Mouse (Mus musculus) right cerebral cortex, postnatal 10 days (tissue): ENCODE measurements around the gene Gdf5.
"Not testable (repeated sequence)": the region's sequence is repeated elsewhere in the genome, so short reads cannot be mapped to it uniquely, and the experiment has no call there.

Experiments
- DNase-seq, 2 experiments: peaks; one replicate each; pipeline ENCODE4 v3.0.0; 2021; ENCODE audit warnings: low spot score in 2 of 2

Gene Gdf5

DNA sequence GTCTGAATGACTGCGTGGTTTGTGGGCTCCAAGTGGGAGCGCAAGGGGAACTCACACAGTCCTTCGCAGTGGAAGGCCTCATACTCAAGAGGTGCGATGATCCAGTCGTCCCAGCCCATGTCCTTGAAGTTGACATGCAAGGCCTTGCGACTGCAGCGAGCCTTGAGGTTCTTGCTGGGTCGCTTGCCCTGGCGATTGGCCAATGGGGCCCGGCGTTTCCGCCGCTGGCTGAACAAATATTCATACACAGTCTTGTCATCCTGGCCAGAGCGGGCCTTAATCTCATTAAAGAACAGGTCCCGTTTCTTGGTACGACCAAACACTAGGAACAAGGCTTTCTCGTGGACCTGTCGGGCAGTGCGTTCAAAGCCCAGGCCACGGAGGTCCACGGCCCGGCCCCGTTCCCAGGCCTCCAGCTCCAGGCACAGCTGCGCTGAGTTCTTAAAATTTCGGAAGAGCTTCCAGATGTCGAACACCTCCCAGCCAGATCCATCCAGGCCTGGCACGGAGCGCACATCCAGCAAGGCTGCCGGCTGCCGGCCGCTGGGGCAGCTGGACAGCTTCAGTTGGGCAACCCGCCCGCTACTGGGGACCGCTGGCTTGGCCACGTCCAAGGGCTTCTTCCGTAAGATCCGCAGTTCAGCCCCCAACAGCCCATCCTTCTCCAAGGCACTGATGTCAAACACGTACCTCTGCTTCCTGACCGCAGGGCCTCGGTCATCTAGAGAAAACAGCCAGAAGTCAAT, 3.3 kb downstream of the Gdf5 start:
- DNase-seq, result no peak

DNA sequence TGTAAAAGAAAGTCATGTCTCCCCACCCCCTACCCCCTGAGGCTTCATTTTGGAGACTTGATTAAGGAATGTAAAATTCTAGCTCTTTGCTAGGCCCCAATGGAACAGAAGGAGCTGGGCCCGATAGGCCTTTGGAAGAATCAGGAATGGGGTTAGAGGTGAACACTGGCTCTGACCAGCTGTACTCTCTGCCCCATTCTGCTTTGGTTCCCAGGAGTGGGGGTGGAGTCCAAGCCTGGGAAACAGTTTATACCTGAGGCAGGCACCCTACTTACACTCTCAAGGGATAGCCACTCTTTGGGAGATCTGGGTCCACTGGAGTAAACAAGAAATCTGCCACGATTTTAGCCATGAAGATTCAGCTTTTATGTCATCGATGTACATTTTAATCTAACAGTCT, 4.5 kb downstream of the Gdf5 start, which contains the start of gene Gm15557:
Gm15557 (plus strand) TSS at position 48 of the 400 bp plus-strand sequence.
- DNase-seq, result no peak

DNA sequence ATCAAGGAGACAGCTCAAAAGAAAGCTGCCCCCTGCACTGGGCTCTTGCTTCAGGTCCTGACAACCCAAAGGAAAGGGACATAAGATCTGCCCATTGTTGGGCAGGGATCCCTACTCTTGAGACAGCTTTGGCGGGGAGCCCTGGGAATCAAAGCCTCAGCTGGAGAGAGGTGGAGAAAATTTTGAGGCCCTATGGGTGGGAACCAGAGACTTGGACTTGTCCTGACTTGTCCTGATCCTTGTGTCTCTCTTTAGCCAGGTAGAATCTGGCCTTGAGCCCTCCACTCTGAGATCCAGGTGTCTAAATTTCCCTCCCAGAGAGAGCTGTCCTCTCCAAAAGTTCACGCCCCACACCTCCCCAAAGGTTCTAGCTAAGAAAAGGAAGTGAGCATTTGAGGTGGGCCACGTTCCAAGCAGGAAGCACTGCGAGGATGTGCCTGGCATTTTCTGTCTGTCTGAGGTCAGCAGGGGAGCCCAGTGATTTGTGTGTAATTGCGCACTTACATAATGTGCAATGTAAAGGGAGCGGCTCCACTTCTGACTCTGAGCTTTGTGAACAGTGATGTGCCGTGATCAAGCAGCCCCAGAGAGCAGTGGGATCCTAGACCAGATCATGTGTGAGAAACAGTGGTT, 5.2 kb downstream of the Gdf5 start:
- no peak for DNase-seq

DNA sequence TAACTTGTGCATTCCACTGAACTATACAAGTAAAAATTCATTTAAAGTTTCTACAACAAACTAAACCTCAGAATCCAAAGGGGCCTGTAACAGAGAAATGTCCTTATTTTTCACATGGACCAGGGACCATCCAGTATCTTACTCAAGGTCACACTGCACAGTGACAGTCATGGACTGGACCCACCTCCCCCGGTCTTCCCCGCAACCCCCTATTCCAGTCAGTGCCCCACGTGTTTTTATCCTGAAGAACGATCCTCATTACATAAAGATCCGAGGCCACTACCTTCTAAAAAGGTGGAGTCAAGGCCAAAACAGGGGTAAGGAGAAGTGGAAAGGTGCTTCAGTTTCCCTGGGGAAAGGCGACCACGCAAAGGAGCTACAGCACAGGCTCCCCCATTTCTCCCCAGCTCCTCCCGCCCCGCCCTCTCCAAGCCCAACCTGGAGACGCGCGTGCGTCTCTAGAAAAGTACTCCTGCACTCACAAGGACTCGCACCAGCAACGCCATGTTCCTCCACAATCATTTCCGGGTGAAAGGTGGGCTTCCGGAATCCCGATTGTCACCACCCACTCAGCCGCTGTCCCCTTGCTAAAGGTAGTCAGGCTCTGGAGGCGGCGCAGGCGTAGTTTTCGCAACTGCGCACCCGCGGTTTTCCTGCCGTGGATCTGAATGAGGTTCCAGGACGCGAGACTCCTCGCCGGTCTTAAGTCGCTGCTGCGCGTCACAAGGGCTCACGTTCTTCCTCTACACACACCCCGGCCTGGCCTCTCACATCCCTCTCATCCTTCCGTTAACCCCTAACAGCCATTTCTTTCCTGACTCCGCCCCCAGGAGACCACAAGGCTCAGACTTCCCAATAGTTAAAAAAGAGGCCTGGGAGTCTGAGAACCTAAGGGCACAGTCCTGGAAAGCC, 15.4 kb downstream of the Gdf5 start, which contains the start of gene Uqcc1:
Uqcc1 (minus strand) TSS at position 780 of the 912 bp plus-strand sequence.
- peak; percentile 97 to 98 for DNase-seq

DNA sequence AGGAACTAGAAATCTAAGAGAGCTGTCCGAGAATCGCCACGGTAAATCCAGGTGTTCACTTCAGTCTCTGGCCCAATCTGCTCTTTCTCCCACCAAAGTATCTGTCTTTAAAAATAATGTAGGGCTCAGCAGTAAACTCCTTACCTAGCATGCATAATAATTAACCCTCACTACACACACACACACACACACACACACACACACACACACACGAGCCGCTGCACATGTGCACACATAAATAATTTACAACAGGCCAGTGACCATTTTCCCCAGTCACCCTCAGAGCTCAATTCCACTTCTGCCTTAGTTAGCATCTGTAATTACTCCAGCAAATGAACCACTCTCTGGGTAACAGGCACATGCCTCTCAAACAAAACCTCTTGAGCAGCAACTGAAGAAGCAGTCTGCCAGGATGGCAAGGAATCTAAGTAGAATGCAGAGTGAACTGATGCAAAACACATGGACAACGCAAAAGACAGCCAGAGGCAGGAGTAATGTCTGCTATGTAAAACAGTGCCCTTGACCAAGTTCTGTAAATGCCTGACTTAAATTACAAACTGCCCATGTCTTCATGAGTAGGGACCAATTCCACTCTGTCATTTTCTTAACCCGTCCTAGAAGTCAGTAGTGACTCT, 16.3 kb downstream of the Gdf5 start:
- no peak for DNase-seq

DNA sequence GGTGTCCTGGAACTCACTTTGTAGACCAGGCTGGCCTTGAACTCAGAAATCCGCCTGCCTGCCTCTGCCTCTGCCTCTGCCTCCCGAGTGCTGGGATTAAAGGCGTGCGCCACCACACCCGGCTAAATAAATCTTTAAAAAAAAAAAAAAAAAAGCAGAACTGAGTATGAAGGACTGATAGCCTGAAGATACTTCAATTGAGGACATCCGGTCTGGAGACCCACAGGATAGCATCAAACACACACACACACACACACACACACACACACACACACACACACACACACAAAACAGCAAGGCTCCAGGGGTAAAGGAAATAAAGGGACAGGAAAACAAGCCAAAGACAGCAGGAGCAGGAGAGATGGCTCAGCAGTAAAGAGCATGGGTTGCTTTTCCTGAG, 20.0 kb downstream of the Gdf5 start:
- not testable (repeated sequence) for DNase-seq

DNA sequence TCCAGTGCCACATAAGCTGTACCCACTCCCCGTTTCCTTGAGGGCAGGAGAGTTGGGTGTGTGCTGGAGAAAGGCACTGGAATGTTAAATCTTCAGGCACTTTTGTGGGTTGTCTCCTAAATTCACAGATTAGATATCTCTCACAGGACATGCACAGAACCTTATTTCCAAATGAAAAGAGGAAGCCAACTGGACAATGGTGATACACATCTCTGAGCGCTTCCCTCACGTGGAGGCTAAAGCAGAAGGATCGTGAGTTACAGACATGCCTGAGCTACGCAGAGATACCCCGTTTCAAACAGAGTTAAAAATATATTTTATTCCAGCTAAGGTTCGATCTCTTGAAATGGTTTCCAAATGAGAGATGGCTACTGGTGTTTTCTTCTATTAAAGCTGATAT, 22.0 kb downstream of the Gdf5 start:
- DNase-seq, result no peak

DNA sequence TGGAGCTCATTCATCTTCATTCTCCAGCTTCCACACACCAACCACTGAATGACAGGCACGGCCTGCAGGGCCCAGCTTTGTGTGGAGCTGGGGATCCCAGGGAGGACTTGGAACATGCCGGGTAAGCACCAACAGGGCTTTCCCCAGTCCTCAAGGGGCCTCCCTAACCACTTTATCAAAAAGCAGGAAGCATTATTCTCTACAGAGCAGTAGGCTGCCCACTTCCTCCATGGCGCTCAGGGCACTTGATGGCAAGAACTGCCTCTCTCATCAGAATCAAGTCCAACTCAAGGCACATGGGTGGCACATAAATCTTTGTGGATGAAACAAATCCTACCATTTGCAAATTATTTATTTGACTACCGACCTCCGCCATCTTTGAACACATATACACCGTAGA, 30.5 kb downstream of the Gdf5 start:
- DNase-seq, result no peak

DNA sequence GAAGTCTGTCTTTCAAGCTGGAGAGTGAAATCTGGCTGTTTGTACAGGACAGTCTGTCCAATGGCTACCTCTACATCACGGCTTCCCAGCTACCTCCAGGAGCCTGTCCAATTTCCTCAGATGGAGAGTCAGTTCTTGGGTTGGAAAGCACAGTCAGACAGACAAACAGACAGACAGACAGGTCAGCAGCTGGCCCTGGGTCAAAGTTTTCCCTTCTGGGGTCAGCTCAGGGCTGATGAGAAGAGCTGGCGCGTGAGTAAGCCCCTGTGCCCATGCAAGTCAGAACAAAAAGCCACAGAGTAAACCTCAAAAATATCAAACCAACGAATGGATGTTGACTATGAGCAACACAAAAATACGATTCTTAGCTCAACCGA, 41.5 kb downstream of the Gdf5 start:
- DNase-seq, result no peak

DNA sequence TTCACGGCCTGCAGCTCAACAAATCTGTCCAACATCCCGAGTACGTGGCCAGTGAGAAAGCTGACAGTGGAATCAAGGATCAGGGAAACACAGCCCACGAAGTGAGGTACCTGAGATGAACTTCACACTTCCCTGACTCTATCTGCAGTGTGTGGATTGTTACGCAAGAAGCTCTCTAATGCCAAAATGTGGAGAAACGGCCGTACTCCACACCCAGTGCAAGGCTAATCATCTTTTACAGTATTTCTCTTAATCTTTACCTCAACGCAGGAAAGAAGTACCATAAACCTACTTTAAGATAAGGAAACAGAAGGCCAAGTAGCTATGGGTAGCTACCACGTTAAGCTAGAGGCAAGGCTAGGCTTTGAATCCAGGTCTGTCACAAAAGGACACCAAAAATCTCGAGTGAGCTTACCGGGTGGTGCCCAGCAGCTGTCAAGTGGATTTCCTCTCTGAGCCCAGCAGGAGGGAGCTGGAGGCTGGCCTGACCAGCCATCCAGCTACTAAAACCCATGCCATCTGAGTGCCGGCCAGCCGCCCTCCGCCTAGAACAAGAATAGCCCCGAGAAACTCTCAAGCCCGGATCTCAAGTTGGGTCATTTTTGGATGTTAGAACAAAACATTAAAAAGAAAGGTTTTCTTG, 42.1 kb downstream of the Gdf5 start:
- DNase-seq, result peak; percentile 42 to 51

DNA sequence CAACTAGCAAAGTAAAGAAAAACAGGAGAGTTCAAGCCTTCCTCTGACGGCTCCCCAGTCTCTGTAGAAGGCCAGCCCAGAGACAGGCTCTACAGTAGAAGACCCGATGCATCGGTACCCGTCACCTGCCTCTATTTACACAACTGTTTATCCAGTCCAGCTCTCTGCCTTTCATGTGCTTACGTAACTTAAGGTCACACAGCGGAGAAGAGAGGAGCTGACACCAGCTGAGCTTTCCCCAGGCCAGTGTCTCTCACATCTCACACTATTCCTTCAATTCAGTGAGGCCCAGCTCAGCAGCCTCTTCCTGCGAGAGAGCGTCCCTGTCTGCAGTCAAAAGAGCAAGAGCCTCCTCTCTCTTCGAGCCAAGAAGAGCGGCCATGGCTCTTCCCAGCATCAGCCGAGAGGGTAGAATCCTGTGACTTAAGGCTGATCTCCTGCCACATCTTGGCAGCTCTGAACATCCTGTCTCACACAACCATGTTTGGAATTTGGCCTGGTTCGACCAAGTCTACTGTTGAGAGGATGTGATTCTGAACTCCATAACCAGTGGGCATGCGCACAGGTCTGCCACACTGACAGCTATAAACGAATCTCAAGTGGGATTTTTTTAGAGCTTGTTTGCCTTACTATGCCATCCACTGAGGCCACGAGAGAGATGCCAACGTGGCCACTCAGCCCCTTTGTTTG, 50.0 kb downstream of the Gdf5 start:
- no peak for DNase-seq

DNA sequence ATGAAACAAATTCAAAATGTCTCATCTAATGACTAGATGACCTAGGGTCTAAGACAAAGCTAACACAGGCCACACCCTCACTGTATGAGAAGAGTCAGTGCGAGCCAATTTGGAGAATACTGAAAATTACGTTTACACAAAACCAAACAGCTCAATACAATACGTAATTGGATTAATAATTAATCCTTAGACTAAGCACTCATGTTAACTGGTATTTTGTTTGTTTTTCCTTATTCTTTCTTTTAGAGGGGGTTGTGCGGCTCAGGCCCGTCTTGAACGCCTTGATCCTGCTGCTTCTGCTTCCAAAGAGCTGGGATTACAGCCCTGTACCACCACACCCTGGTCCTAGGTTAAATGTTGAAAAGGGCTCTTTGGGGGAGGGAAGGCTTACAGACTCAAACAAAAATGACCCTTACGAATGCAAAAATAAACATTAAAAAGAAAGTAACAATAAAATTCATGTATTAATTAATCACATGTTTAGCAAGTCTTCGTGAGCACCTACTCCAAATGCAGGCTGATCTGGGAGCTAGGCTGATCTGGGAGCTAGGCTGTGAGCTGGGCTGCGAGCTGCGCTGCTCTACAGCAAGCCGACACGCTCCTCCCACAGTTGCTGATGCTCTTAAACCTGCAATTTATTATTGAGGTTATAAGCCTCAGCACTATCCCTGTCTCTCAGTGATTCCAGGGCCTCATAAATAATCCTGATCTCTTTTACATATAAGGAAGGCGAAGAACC, 50.7 kb downstream of the Gdf5 start:
- DNase-seq, result no peak
